Mouse (Mus musculus): ENCODE data around the gene Flot2.

Gene Flot2

DNA sequence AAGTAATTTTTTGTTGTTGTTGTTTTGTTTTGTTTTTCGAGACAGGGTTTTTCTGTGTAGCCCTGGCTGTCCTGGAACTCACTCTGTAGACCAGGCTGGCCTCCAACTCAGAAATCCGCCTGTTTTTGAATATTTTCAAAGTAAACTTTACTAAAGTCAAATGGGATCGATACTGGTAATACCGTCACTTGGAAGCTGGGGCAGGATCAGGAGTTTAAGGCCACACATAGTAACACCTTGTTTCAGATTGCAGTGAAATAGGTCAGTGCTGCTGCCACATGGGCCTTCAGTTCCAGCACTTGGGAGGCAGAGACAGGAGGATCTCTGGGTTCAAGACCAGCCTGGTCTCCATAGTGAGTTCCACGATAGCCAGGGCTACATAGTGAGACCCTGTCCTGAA is 66.8 kb downstream of the Flot2 start:
- no peak for DNase-seq

All from layer of hippocampus, adult 9-11 months (tissue).